Comparison of ENCODE assay signal across 16 mouse cellular contexts in the genomic region with DNA sequence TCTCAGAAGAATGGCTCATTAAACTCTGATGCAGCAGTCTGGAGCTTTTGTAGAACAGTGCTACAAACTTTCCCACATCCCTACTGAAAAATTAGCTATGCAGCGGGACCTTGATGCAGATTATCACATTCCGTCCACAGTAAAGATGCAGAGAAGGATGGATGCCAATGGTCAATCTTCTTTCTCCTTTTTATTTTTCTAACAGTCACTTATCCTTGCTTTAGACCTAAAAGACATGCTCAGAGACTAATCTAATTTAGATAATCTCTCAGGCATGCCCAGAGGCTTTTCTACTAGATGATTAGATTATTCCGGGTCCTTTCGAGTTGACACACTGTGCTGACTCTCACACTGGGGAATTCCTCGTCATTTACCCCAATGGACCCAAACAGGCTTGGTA.
"Had no signal": no experiment of that assay in that cellular context is flagged by ENCODE, and none has a peak within 500 bp of the region (broad histone marks: within the 10 kb centered on the region; RNA-seq: fewer than 3 reads in every experiment).

No protein-coding gene starts in this region.

- H3K4me3 ChIP-seq: limb, embryonic 15.5 days; liver, embryonic 12.5 days; myocyte; neural tube, embryonic 15.5 days had no signal

- DNase-seq: kidney, adult 11 months; kidney, adult 9 months; kidney, postnatal 36 days; layer of hippocampus, adult 9-11 months; lung, embryonic 14.5 days; lung, postnatal 10 days; lung, postnatal 4 days; right cerebral cortex, postnatal 25 days; thymus, adult 18-20 months; thymus, postnatal 14 days had no signal

- H3K27me3 ChIP-seq: limb, embryonic 15.5 days; liver, embryonic 12.5 days; neural tube, embryonic 15.5 days had no signal

- H3K9me3 ChIP-seq: limb, embryonic 15.5 days; liver, embryonic 12.5 days; neural tube, embryonic 15.5 days had no signal

- H3K4me2 ChIP-seq: limb, embryonic 15.5 days; liver, embryonic 12.5 days; lung, embryonic 14.5 days; neural tube, embryonic 15.5 days had no signal

- H3K36me3 ChIP-seq: limb, embryonic 15.5 days; liver, embryonic 12.5 days; neural tube, embryonic 15.5 days had no signal

- H3K4me1 ChIP-seq: limb, embryonic 15.5 days; liver, embryonic 12.5 days; neural tube, embryonic 15.5 days had no signal

- H3K27ac ChIP-seq: hindbrain, postnatal 0 days; kidney, postnatal 0 days; limb, embryonic 15.5 days; liver, embryonic 12.5 days; neural tube, embryonic 15.5 days had no signal

- H3K9ac ChIP-seq: limb, embryonic 15.5 days; liver, embryonic 12.5 days; lung, embryonic 14.5 days; neural tube, embryonic 15.5 days had no signal

- ATAC-seq: hindbrain, postnatal 0 days; liver, embryonic 12.5 days had no signal
